Mouse (Mus musculus) small intestine, adult 2 months (tissue): ENCODE measurements at regions not wholly inside any gene's neighbourhood (a gene's known extent, or its start where the extent isn't known, plus 50 kb on each side); places are given as distances from the start of the nearest gene placed in this dataset.

Experiments
- H3K27ac ChIP-seq: fragments of 200-500 bp; 2 replicates; pipeline ENCODE4 v1.5.1; 2012; ENCODE audit warnings: low read depth, low read length, control low read depth, inconsistent platforms; ENCODE audit not compliant: insufficient read depth
- H3K27me3 ChIP-seq: fragments of 200-500 bp; 2 replicates; pipeline ENCODE4 v1.6.1; 2012; ENCODE audit warnings: mild to moderate bottlenecking, moderate library complexity, low read length, inconsistent platforms; ENCODE audit not compliant: control insufficient read depth, insufficient read depth
- H3K36me3 ChIP-seq: fragments of 200-500 bp; 2 replicates; pipeline ENCODE4 v1.6.1; 2012; ENCODE audit warnings: mild to moderate bottlenecking, low read length, control low read depth, inconsistent platforms; ENCODE audit not compliant: control insufficient read depth, insufficient read depth
- H3K4me1 ChIP-seq: fragments of 200-500 bp; 2 replicates; pipeline ENCODE4 v1.6.1; 2012; ENCODE audit warnings: low read length, inconsistent platforms, mixed read lengths; ENCODE audit not compliant: control insufficient read depth, insufficient read depth, insufficient read length
- H3K4me3 ChIP-seq: fragments of 200-500 bp; 2 replicates; pipeline ENCODE4 v1.5.1; 2012; ENCODE audit warnings: low read depth, mild to moderate bottlenecking, control low read depth, inconsistent platforms, low read length, moderate library complexity
- CTCF ChIP-seq: fragments of 200-500 bp; IDR thresholded peaks from 2 replicates; pipeline ENCODE4 v1.5.1; 2012; ENCODE audit warnings: low read depth, mild to moderate bottlenecking, control low read depth, inconsistent platforms, low read length, moderate library complexity, mixed read lengths; ENCODE audit not compliant: insufficient replicate concordance, insufficient read length; ENCODE audit errors: extremely low read depth
- POLR2A ChIP-seq: fragments of 200-500 bp; IDR thresholded peaks from 2 replicates; pipeline ENCODE4 v1.6.1; 2012; ENCODE audit warnings: low read depth, mild to moderate bottlenecking, control low read depth, inconsistent platforms, low read length, moderate library complexity
- WGBS: fragments of 180-500 bp; shearing (Covaris S2); methylation state at CpG from one replicate; pipeline ENCODE4 v1.1.7; 2018; 5-methylcytosine and 5-hydroxymethylcytosine counted together

GRCm38 (mm10) chr6:71044241-71044640 lies 87.9 kb downstream of the Foxi3 start:
- Histone ChIP-seq H3K27ac (no peak overlapping the region), H3K4me1 (peaks cover 2% of the 10 kb centered on the region; the same call in 1 of the 2 replicates), H3K36me3 (no peaks in the 10 kb centered on the region), H3K27me3 (peaks cover 7% of the 10 kb centered on the region), H3K4me3 (no peak overlapping the region)
- WGBS: 91% methylated on average over 3 of the region's 3 CpGs
- TF ChIP-seq POLR2A (no peak), CTCF (no peak)

DNA sequence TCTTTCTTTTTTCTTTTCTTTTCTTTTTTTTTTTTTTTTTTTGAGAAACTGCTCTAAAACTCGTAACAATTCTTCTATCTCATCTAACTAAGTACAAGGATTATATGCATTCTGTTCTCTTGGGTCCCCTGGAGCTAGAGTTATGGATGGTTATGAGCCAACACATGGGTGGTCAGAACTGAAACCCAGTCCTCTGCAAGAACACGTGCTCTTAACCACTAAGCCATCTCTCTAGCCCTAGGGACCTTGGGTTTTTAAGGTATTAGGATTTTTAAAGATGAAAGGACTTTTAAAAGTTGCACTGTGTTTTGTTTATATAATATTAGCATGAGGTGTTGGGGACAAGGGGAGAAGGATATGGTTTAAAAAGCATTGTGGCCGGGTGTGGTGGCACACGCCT lies 88.9 kb downstream of the Foxi3 start:
- no peak for TF ChIP-seq CTCF
- TF ChIP-seq POLR2A: no peak
- WGBS: 89% methylated on average over 4 of the region's 4 CpGs
- H3K4me1 ChIP-seq: peaks cover 5% of the 10 kb centered on the region; the same call in 1 of the 2 replicates
- peaks cover 7% of the 10 kb centered on the region for H3K27me3 ChIP-seq
- no peak overlapping the region for H3K4me3 ChIP-seq
- no peak overlapping the region for H3K27ac ChIP-seq
- no peaks in the 10 kb centered on the region for H3K36me3 ChIP-seq

DNA sequence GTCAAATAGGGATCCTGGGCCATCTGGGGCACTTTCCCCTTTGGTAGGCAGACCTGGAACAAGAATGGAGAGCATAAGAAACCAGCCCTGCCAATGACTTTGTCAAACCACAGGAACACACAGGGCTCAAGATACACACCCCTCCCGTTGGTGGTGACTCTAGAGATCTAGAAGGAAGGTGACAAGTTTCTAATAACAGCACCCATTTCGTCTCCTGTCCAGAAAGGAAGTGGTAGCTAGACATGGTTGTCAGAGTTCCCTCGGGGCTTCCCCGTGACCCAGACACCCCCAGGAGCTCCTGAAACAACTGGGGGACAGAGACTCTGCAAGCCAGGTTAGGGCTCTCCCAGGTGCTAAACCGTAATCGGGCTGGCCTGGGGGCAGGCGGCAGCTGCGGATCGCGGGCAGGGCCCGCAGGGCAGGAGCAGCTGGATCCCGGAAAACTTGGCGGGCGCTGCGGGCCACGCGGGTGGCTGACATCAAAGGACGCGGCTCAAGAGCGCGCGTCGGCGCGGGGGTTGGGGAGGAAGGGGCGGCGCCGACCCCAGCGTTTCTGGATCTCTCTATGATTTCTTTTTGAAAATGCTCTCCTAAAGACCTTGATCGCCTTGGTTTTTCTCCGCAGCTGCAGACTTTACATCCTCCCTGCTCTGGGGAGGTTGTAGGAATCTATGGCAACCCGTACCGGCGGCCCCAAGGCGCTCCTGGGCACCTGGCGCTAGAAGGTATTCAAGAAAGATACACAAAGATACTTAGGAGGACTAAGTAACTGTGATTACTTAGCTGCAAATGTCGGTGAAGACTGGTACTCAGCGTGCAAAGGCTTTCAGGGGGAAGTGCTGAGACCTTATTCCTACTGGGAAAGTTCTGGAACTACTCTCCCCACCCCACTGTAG lies 92.1 kb downstream of the Foxi3 start:
- Histone ChIP-seq H3K36me3 (no peaks in the 10 kb centered on the region), H3K27me3 (peaks cover 7% of the 10 kb centered on the region), H3K27ac (no peak overlapping the region), H3K4me3 (peak overlapping the region; percentile 39), H3K4me1 (peaks cover 5% of the 10 kb centered on the region; the same call in 1 of the 2 replicates)
- TF ChIP-seq POLR2A (no peak), CTCF (no peak)
- WGBS: 2% methylated on average over 38 of the region's 38 CpGs

DNA sequence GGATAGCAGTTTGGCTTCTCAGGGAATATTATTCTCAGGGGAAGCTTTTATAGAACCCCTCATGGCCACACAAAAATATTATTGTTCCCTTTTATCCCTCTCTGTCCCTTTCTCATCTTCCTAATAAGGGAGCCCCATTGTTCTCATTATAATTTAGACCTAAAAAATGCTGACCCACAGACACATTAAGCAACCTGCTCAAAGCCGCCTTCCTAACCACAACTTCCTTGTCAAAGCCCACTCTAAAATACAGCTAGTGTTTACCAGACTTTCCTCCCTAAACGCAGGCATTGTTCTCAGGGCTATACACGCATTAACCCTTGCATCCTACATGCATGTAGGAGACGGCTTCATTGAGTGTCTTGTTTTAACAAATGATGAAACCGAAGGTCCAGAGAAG lies 93.9 kb downstream of the Foxi3 start:
- 70% methylated on average over 5 of the region's 5 CpGs for WGBS

DNA sequence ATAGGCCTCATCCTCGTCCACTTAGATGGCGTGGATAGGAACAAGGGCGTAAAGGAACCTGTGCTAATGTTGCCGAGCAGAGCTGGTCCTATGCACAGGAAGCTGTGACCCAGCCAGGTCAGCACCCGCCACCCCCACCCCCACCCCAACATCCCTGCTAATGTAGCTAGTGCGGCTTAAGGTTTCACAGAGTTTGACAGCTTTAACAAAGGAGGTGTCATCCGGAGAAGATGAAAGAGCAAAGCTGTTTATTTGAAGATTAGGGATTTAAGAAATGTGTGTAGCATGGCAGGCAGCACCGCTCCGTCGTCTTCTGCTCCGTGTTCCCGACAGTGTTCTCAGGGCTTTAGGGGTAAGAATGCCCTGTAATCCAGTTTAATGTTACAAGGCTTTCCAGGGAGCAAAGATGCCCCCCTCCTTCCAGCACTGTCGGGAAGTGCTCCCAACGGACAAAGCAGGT lies 93.5 kb downstream of the Thnsl2 start:
- Histone ChIP-seq H3K4me3 (no peak overlapping the region), H3K27me3 (peaks cover 7% of the 10 kb centered on the region), H3K36me3 (no peaks in the 10 kb centered on the region), H3K27ac (no peak overlapping the region), H3K4me1 (peaks cover 5% of the 10 kb centered on the region; the same call in 1 of the 2 replicates)
- 69% methylated on average over 14 of the region's 14 CpGs for WGBS
- TF ChIP-seq CTCF (no peak), POLR2A (no peak)

More for the DNA sequence above, 93.9 kb downstream of the Foxi3 start:
- Histone ChIP-seq H3K36me3 (no peaks in the 10 kb centered on the region), H3K4me1 (peaks cover 5% of the 10 kb centered on the region; the same call in 1 of the 2 replicates), H3K27ac (no peak overlapping the region), H3K4me3 (no peak overlapping the region), H3K27me3 (peaks cover 7% of the 10 kb centered on the region)
- TF ChIP-seq POLR2A: no peak
- no peak for TF ChIP-seq CTCF

GRCm38 (mm10) chr6:71057209-71057858 lies 86.9 kb downstream of the Thnsl2 start:
- Histone ChIP-seq H3K27me3 (no peaks in the 10 kb centered on the region), H3K4me3 (no peak overlapping the region), H3K27ac (no peak overlapping the region), H3K36me3 (no peaks in the 10 kb centered on the region), H3K4me1 (no peaks in the 10 kb centered on the region)
- TF ChIP-seq CTCF: no peak
- no peak for TF ChIP-seq POLR2A
- WGBS: 54% methylated on average over 6 of the region's 6 CpGs

GRCm38 (mm10) chr6:71060116-71060515 lies 84.1 kb downstream of the Thnsl2 start:
- H3K27ac ChIP-seq: no peak overlapping the region
- no peaks in the 10 kb centered on the region for H3K36me3 ChIP-seq
- H3K4me3 ChIP-seq: no peak overlapping the region
- 32% methylated on average over 7 of the region's 7 CpGs for WGBS
- H3K27me3 ChIP-seq: no peaks in the 10 kb centered on the region
- no peak for TF ChIP-seq POLR2A
- TF ChIP-seq CTCF: no peak
- no peaks in the 10 kb centered on the region for H3K4me1 ChIP-seq
